Mouse (Mus musculus): ENCODE measurements around the gene Nog.
A peak's percentile ranks its signal among the peaks of the same experiment; 100 is the strongest.

Nog gene

GRCm38 (mm10) chr11:89302056-89302815 is at the start of gene Nog:
Gene Nog (minus strand): TSS chr11:89302332.
- no peak for DNase-seq

- no peak for DNase-seq
Measured at GRCm38 (mm10) chr11:89340238-89340637, 38.1 kb upstream of the Nog start.

- DNase-seq = no peak
Measured at GRCm38 (mm10) chr11:89339783-89340182, 37.7 kb upstream of the Nog start.

GRCm38 (mm10) chr11:89337910-89338309 is 35.8 kb upstream of the Nog start:
- DNase-seq = no peak

GRCm38 (mm10) chr11:89327089-89327881 is 25.2 kb upstream of the Nog start:
- peak; percentile 29 for DNase-seq

- no peak for DNase-seq
Measured at GRCm38 (mm10) chr11:89321775-89322174, 19.6 kb upstream of the Nog start.

- no peak for DNase-seq
Measured at GRCm38 (mm10) chr11:89319675-89320074, 17.5 kb upstream of the Nog start.

GRCm38 (mm10) chr11:89318324-89318723 is 16.2 kb upstream of the Nog start:
- DNase-seq = no peak

- DNase-seq = no peak
Measured at GRCm38 (mm10) chr11:89317757-89318156, 15.6 kb upstream of the Nog start.

- DNase-seq = no peak
Measured at GRCm38 (mm10) chr11:89314374-89314773, 12.2 kb upstream of the Nog start.

- no peak for DNase-seq
Measured at GRCm38 (mm10) chr11:89312378-89312777, 10.2 kb upstream of the Nog start.

- DNase-seq = no peak
Measured at GRCm38 (mm10) chr11:89310217-89310616, 8.1 kb upstream of the Nog start.

- peak; percentile 85 for DNase-seq
Measured at GRCm38 (mm10) chr11:89303421-89303820, 1.3 kb upstream of the Nog start.

GRCm38 (mm10) chr11:89302816-89303180 is 666 bp upstream of the Nog start:
- peak; percentile 46 for DNase-seq

- no peak for DNase-seq
Measured at GRCm38 (mm10) chr11:89301331-89302055, 639 bp downstream of the Nog start.

GRCm38 (mm10) chr11:89299784-89300775 is 2.1 kb downstream of the Nog start:
- DNase-seq = no peak

- no peak for DNase-seq
Measured at GRCm38 (mm10) chr11:89299116-89299783, 2.9 kb downstream of the Nog start.

GRCm38 (mm10) chr11:89298285-89299010 is 3.7 kb downstream of the Nog start:
- no peak for DNase-seq

GRCm38 (mm10) chr11:89297521-89297920 is 4.6 kb downstream of the Nog start:
- DNase-seq = no peak

GRCm38 (mm10) chr11:89269809-89270361 is 32.2 kb downstream of the Nog start:
- DNase-seq = no peak

- no peak for DNase-seq
Measured at GRCm38 (mm10) chr11:89267520-89267919, 34.6 kb downstream of the Nog start.

All from lung, postnatal 36 days (tissue).